Mouse (Mus musculus) adrenal gland, adult (tissue): ENCODE data around the gene Ccdc34.
A peak's percentile ranks its signal among the peaks of the same experiment; 100 is the strongest.

Experiments used
- DNase-seq, 2 experiments: peaks; one replicate each; pipeline ENCODE4 v3.0.0; 2022 to 2023; ENCODE audit warnings: low spot score in 1 of 2; ENCODE audit not compliant: inconsistent age in 2 of 2

Ccdc34 gene

GRCm38 (mm10) chr2:109993404-109993803, 24.2 kb upstream of the Ccdc34 start:
- DNase-seq: no peak

- DNase-seq: no peak
These were observed 22.6 kb upstream of the Ccdc34 start for GRCm38 (mm10) chr2:109995061-109995460.

GRCm38 (mm10) chr2:109996411-109996810, 21.2 kb upstream of the Ccdc34 start:
- DNase-seq: peak; percentile 78 to 89

- DNase-seq: peak in 1 of 2 experiments; percentile 14
These were observed 12.9 kb upstream of the Ccdc34 start for GRCm38 (mm10) chr2:110004668-110005067.

- DNase-seq: peak in 1 of 2 experiments; percentile 21
These were observed 12.5 kb upstream of the Ccdc34 start for GRCm38 (mm10) chr2:110005164-110005563.

GRCm38 (mm10) chr2:110005596-110006239, 11.9 kb upstream of the Ccdc34 start:
- no peak for DNase-seq

- peak in 1 of 2 experiments; percentile 50 for DNase-seq
These were observed 10.0 kb upstream of the Ccdc34 start for GRCm38 (mm10) chr2:110007423-110008267.

GRCm38 (mm10) chr2:110009449-110009848, 8.2 kb upstream of the Ccdc34 start:
- DNase-seq: peak in 1 of 2 experiments; percentile 20

GRCm38 (mm10) chr2:110012184-110012725, 5.4 kb upstream of the Ccdc34 start:
- DNase-seq: peak in 1 of 2 experiments; percentile 48

- peak in 1 of 2 experiments; percentile 47 for DNase-seq
These were observed 530 bp upstream of the Ccdc34 start for GRCm38 (mm10) chr2:110017087-110017486.

GRCm38 (mm10) chr2:110019656-110020055, 2.0 kb downstream of the Ccdc34 start:
- no peak for DNase-seq

- no peak for DNase-seq
These were observed 2.8 kb downstream of the Ccdc34 start for GRCm38 (mm10) chr2:110020430-110020829.

- no peak for DNase-seq
These were observed 18.6 kb downstream of the Ccdc34 start for GRCm38 (mm10) chr2:110036265-110036664.

GRCm38 (mm10) chr2:110036665-110037064, 19.0 kb downstream of the Ccdc34 start:
- no peak for DNase-seq

- DNase-seq: no peak
These were observed 19.6 kb downstream of the Ccdc34 start for GRCm38 (mm10) chr2:110037221-110037620.

GRCm38 (mm10) chr2:110038341-110038740, 20.7 kb downstream of the Ccdc34 start:
- DNase-seq: no peak

GRCm38 (mm10) chr2:110042861-110043760, 25.5 kb downstream of the Ccdc34 start:
- no peak for DNase-seq

- DNase-seq: no peak
These were observed 40.8 kb downstream of the Ccdc34 start for GRCm38 (mm10) chr2:110058424-110058823.

GRCm38 (mm10) chr2:110063131-110063530, 45.5 kb downstream of the Ccdc34 start:
- DNase-seq: peak in 1 of 2 experiments; percentile 69

- DNase-seq: no peak
These were observed 51.3 kb downstream of the Ccdc34 start for GRCm38 (mm10) chr2:110068916-110069315.

- no peak for DNase-seq
These were observed 55.4 kb downstream of the Ccdc34 start for GRCm38 (mm10) chr2:110073023-110073422.
